Mouse (Mus musculus) heart, postnatal 25 days (tissue): ENCODE measurements around the gene Olfr1020. TPM values are rescaled to one million over a fixed set of nuclear protein-coding genes. Genes with fewer than 3 reads are reported as not detected.

Experiments used
- DNase-seq: peaks from one replicate; pipeline ENCODE4 v3.0.0; 2022; ENCODE audit warnings: low spot score
- intact Hi-C: fragments of 180-260 bp; cut with DNase I; formaldehyde crosslinking; loops from one replicate; pipeline ENCODE4 v1.15.1; 2025
- total RNA-seq, 2 experiments: library from RNA; stranded (reverse); gene quantifications; 2 replicates each; pipeline ENCODE4 v1.2.3; 2021

Gene Olfr1020
- not detected for total RNA-seq

- intact Hi-C loops: no loop called here
Measured at GRCm38 (mm10) chr2:85846730-85847129, at the start of gene Olfr1020. Gene Olfr1020 (plus strand): TSS chr2:85847030.

DNA sequence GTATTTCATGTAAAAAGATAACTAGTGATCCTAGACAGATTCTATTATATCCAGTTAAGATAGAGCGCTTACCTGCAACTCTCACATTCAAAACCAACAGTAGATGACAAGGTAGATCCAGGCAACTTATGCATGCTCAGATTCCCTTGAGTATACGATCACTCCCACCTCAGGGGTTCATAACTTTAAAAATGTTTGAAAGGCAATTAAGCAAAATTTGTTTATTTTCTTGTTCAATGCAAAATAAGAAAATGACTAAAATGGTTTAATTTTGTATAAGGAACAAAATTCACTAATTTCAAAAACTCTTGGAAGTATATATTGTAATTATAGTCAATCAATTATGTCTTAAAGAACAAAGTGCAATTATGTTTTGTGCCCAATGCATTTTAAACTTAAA is 44.4 kb upstream of the Olfr1020 start, which contains the start of gene Olfr1016:
Olfr1016 (minus strand) TSS at position 101 of the 400 bp plus-strand sequence.
- intact Hi-C loops: no loop called here

More at GRCm38 (mm10) chr2:85846730-85847129, at the start of gene Olfr1020:
- DNase-seq: no peak

DNA sequence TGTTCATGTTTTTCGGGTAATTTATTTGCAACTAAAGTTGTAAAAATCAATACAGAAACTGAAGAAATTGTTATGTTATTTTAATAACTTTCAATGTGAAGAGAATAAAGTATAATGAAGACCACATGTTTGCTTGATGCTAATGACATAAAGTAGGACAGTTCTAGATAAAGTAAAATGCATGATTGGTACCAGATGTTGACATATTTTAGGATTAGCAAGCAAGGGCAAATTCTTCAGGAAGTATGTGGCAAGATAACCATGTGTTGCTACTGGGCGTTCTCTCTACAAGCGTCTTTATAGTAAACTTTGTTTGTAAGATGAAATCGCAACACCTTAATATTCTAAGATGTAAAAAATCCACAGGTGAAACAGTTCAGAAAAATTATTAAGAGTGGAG is 42.3 kb upstream of the Olfr1020 start:
- intact Hi-C loops: no loop called here
- no peak for DNase-seq

More for the DNA sequence above, 44.4 kb upstream of the Olfr1020 start, which contains the start of gene Olfr1016:
- DNase-seq: no peak

- no peak for DNase-seq
- intact Hi-C loops: no loop called here
Measured at GRCm38 (mm10) chr2:85818179-85818578, 28.7 kb upstream of the Olfr1020 start, which contains the start of gene Olfr1018. Gene Olfr1018 (plus strand): TSS chr2:85818479.

DNA sequence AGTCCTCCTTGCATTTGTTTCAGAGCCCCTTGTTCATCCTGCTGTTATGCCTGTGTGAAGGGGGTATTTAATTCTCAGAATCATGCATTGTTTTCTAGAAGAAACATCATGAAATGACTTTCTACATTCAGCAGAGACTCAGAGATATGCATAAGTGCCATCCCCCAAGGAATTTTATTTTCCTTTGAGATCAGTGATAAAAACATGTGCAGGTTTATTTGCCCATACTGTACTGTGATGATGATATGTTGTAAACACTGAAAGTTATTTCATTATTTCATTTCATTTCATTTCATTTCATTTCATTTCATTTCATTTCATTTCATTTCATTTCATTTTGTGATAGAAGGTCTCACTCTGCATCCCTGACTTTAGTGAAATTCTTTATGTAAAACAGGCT is 1.4 kb upstream of the Olfr1020 start, which contains the start of gene Olfr1019:
Olfr1019 (minus strand) TSS at position 101 of the 400 bp plus-strand sequence.
- intact Hi-C loops: no loop called here
- DNase-seq: no peak

DNA sequence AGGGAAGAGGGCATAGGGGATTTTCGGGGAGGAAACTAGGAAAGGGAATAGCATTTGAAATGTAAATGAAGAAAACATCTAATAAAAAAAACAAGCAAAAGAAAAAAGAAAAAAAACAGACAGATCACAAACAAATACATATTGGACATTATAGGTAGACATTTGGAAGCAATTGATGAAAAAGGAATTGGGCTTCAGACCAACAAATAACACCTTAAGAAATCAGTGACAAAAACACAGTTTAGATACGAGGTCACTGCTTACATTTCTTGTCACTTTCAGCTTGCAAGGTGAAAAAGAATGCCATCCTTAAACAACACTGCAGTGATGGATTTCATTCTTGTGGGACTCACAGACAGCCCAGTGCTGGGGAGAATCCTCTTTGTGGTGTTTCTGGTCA is 21.5 kb downstream of the Olfr1020 start, which contains the start of gene Olfr1022:
Olfr1022 (plus strand) TSS at position 301 of the 400 bp plus-strand sequence.
- DNase-seq: no peak
- intact Hi-C loops: no loop called here

DNA sequence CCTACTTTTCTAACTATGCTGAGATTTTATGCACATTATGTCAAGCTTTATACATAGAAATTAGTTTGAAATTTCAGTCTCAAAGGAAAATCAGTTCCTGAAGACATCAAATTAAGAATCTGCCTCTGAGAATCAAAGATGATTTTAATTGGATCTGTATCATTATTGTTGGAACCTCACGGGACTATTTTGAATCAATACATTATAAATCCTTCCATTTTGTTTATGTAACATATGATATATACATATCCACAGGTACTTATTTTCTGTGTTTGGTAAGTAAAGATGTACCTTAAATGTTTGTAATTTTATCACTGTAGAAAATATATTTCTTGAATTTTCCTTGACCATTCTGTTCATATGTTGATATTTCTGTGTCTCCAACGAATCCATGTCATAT is 38.5 kb downstream of the Olfr1020 start, which contains the start of gene Olfr1023:
Olfr1023 (plus strand) TSS at position 301 of the 400 bp plus-strand sequence.
- no peak for DNase-seq

More for the DNA sequence above, 38.5 kb downstream of the Olfr1020 start, which contains the start of gene Olfr1023:
- intact Hi-C loops: no loop called here

Other genes with a start within 250 kb of the Olfr1020 start
- not detected for gene Olfr1000, start 235.1 kb upstream of the Olfr1020 start, total RNA-seq
- not detected for gene Olfr1002, start 196.3 kb upstream of the Olfr1020 start, total RNA-seq
- not detected for gene Olfr154, start 182.6 kb upstream of the Olfr1020 start, total RNA-seq
- gene Olfr1006, start 168.3 kb upstream of the Olfr1020 start, total RNA-seq: not detected
- gene Olfr1008, start 157.6 kb upstream of the Olfr1020 start, total RNA-seq: not detected
- not detected for gene Olfr1009, start 131.6 kb upstream of the Olfr1020 start, total RNA-seq
- gene Olfr1012, start 84.3 kb upstream of the Olfr1020 start, total RNA-seq: not detected
- gene Olfr1013, start 79.9 kb upstream of the Olfr1020 start, total RNA-seq: not detected
- gene Olfr1014, start 74.3 kb upstream of the Olfr1020 start, total RNA-seq: not detected
- not detected for gene Olfr1015, start 65.0 kb upstream of the Olfr1020 start, total RNA-seq
- not detected for gene Olfr1016, start 44.5 kb upstream of the Olfr1020 start, total RNA-seq
- not detected for gene Olfr1018, start 28.6 kb upstream of the Olfr1020 start, total RNA-seq
- not detected for gene Olfr1019, start 1.5 kb upstream of the Olfr1020 start, total RNA-seq
- not detected for gene Olfr1022, start 21.6 kb downstream of the Olfr1020 start, total RNA-seq
- gene Olfr1023, start 38.6 kb downstream of the Olfr1020 start, total RNA-seq: not detected
- not detected for gene Olfr1024, start 58.0 kb downstream of the Olfr1020 start, total RNA-seq
- gene Olfr1025-ps1, start 68.2 kb downstream of the Olfr1020 start, total RNA-seq: not detected
- not detected for gene Olfr1026, start 74.5 kb downstream of the Olfr1020 start, total RNA-seq
- not detected for gene Olfr1028, start 103.4 kb downstream of the Olfr1020 start, total RNA-seq
- gene Olfr1029, start 126.9 kb downstream of the Olfr1020 start, total RNA-seq: not detected
- not detected for gene Olfr1030, start 132.2 kb downstream of the Olfr1020 start, total RNA-seq
- not detected for gene Olfr1031, start 143.3 kb downstream of the Olfr1020 start, total RNA-seq
- gene Olfr1032, start 158.5 kb downstream of the Olfr1020 start, total RNA-seq: not detected
- gene Olfr1033, start 173.6 kb downstream of the Olfr1020 start, total RNA-seq: 1 to 10 TPM; 5.3 to 6.2 TPM
- gene Olfr1034, start 198.8 kb downstream of the Olfr1020 start, total RNA-seq: under 1 TPM; 0.14 to 0.16 TPM
- gene Olfr1036, start 227.0 kb downstream of the Olfr1020 start, total RNA-seq: not detected
- not detected for gene Olfr1037, start 240.4 kb downstream of the Olfr1020 start, total RNA-seq